Mouse (Mus musculus) MEL (cell line): ENCODE results near the gene Mylk3.

Source experiments
- CTCF ChIP-seq, 3 experiments: IDR thresholded peaks in 2 of 3; conservative IDR thresholded peaks in 1 of 3; 2 replicates each; pipeline ENCODE4 v1.5.1; 2011 to 2012; ENCODE audit warnings: low read length in 3 of 3, low read depth in 2 of 3, mild to moderate bottlenecking in 2 of 3, improper control_type of control experiment in 1 of 3, inconsistent platforms in 1 of 3, mixed read lengths in 1 of 3, moderate library complexity in 1 of 3; ENCODE audit not compliant: control insufficient read depth in 1 of 3, insufficient read depth in 1 of 3, poor library complexity in 1 of 3, severe bottlenecking in 1 of 3
- HCFC1 ChIP-seq: IDR thresholded peaks from 2 replicates; pipeline ENCODE4 v1.6.1; 2012; ENCODE audit warnings: low read depth, mild to moderate bottlenecking, inconsistent platforms, low read length, improper control_type of control experiment, moderate library complexity
- ZKSCAN1 ChIP-seq: IDR thresholded peaks from 2 replicates; pipeline ENCODE4 v1.6.1; 2012; ENCODE audit warnings: low read depth, mild to moderate bottlenecking, inconsistent platforms, low read length, improper control_type of control experiment, moderate library complexity

DNA sequence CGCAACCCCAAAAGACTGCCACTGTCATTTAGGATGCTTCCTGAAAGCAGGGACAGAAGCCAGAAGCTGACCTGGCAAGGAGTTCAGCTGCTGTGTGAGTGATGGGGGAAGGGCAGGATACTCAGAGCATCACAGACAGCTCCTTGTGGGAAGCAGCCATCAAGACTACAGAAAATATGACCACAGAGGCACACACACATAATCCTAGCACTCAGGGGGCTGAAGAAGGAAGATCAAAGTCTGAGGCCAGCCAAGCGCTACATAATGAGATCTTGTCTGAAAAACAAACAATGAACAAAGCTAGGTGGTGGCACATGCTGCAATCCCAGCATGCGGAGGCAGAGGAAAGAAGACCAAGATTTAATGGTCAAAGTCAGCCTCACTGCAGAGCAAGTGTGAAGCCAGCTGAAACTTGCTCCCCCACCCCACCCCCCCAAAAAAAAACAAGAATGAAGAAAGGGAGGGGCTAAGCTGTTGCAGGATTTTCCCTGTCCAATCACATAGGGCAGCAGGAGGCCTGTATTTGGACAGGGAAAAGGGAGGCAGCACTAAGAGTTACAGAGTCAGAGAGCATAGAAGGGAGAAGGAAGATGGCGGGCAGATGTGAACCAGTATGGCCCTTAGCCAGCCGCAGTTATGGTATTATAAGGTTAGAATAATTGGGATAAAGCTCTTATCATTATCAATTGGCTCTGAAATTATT is 46.1 kb downstream of the Mylk3 start:
- TF ChIP-seq CTCF (IDR thresholded peaks at IDR 0.05 in 2 of 3, conservative IDR thresholded peaks at IDR 0.05 in 1 of 3; ENCODE audit: control insufficient read depth in 1 of 3, insufficient read depth in 1 of 3, low read depth in 2 of 3, low read length in 3 of 3, poor library complexity in 1 of 3, severe bottlenecking in 1 of 3) (no peak), ZKSCAN1 (no peak), HCFC1 (no peak)
